Mouse (Mus musculus) intestine, postnatal 0 days (tissue): ENCODE data around the gene Zfp777. TPM values are rescaled to one million over a fixed set of nuclear protein-coding genes. Genes with fewer than 3 reads are reported as not detected.

Experiments
- ATAC-seq: fragments of 200-750 bp; cut with Nextera tagmentation; 2 replicates; pipeline ENCODE4 v1.8.0; 2017; ENCODE audit warnings: mild to moderate bottlenecking, moderate TSS enrichment, moderate library complexity
- H3K27ac ChIP-seq: fragments of 300-500 bp; sonication (generic); 2 replicates; pipeline ENCODE4 v1.5.1; 2014; ENCODE audit warnings: mild to moderate bottlenecking, low read depth, low read length, moderate library complexity
- H3K27me3 ChIP-seq: fragments of 300-500 bp; sonication (generic); replicated peaks from 2 replicates; pipeline ENCODE4 v1.6.1; 2014; ENCODE audit warnings: low read length, mixed read lengths; ENCODE audit not compliant: control insufficient read depth, insufficient read depth
- H3K36me3 ChIP-seq: fragments of 300-500 bp; sonication (generic); 2 replicates; pipeline ENCODE4 v1.6.1; 2014; ENCODE audit warnings: mild to moderate bottlenecking, moderate library complexity; ENCODE audit not compliant: control insufficient read depth, insufficient read depth
- H3K4me1 ChIP-seq: fragments of 300-500 bp; sonication (generic); replicated peaks from 2 replicates; pipeline ENCODE4 v1.6.1; 2014; ENCODE audit warnings: antibody characterized with exemption, low read length, mixed read lengths; ENCODE audit not compliant: control insufficient read depth, insufficient read depth
- H3K4me2 ChIP-seq: fragments of 300-500 bp; sonication (generic); replicated peaks from 2 replicates; pipeline ENCODE4 v1.6.1; 2014; ENCODE audit warnings: low read depth, mild to moderate bottlenecking, moderate library complexity
- H3K4me3 ChIP-seq: fragments of 300-500 bp; sonication (generic); 2 replicates; pipeline ENCODE4 v1.5.1; 2014; ENCODE audit warnings: low read depth, low read length
- H3K9ac ChIP-seq: fragments of 300-500 bp; sonication (generic); 2 replicates; pipeline ENCODE4 v1.6.1; 2014; ENCODE audit warnings: mild to moderate bottlenecking, low read depth, low read length
- H3K9me3 ChIP-seq: fragments of 300-500 bp; sonication (generic); 2 replicates; pipeline ENCODE4 v1.6.1; 2016; ENCODE audit warnings: mixed run types; ENCODE audit not compliant: control insufficient read depth
- CTCF ChIP-seq: sonication (generic); IDR thresholded peaks from 2 replicates; pipeline ENCODE4 v1.5.1; 2016; ENCODE audit warnings: low read depth, mild to moderate bottlenecking, control low read depth, antibody characterized with exemption, moderate library complexity
- WGBS: fragments of 180-500 bp; shearing (Covaris S2); extraction: QIAGEN DNeasy Blood & Tissue Kit; methylation state at CpG from one replicate; pipeline ENCODE4 v1.1.7; 2014; 5-methylcytosine and 5-hydroxymethylcytosine counted together
- polyA plus RNA-seq: library from polyadenylated mRNA; unstranded; fragments of >200 nt; fragmentation: Nextera tagmentation; extraction: Ambion mirVana; gene quantifications from 2 replicates; pipeline ENCODE4 v1.2.1, GENCODE M21; 2015

The Zfp777 gene
- polyA plus RNA-seq, 1 experiment from 2014 or later = 3.1 TPM

DNA sequence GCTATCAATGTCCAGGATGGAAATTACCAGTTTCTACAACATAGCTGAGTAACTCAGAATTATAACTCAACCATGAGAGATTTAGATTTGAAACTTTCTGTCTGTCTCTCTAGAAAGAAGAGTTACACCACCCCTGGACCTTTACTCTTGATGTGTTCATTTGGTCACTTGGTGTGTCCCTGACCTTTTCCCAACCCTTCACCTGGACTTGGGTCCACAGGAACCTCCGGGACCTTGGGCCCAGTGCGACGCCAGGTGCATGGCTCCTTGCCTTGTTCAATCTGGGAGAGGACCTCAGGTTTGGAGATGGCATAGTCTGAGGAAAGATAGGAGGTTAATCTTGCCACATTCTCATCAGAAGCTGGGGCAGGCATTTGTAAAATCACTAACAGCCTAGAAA, 33.2 kb upstream of the Zfp777 start:
- H3K4me2 ChIP-seq = no peak overlapping the region
- no peak overlapping the region for H3K27ac ChIP-seq
- no peak overlapping the region for H3K4me3 ChIP-seq
- H3K27me3 ChIP-seq = no peaks in the 10 kb centered on the region
- no peak for ATAC-seq
- H3K36me3 ChIP-seq = peaks cover 61% of the 10 kb centered on the region
- no peaks in the 10 kb centered on the region for H3K9me3 ChIP-seq
- H3K9ac ChIP-seq = no peak overlapping the region
- H3K4me1 ChIP-seq = 0 out of 2 replicates have a peak, but pooled peaks cover 4% of the 10 kb centered on the region
- TF ChIP-seq CTCF = no peak
- 98% methylated on average over 3 of the region's 3 CpGs for WGBS

GRCm38 (mm10) chr6:48081021-48081420, 32.3 kb upstream of the Zfp777 start:
- H3K9ac ChIP-seq = no peak overlapping the region
- H3K27me3 ChIP-seq = no peaks in the 10 kb centered on the region
- peaks cover 66% of the 10 kb centered on the region for H3K36me3 ChIP-seq
- no peak overlapping the region for H3K4me2 ChIP-seq
- no peak for TF ChIP-seq CTCF
- H3K9me3 ChIP-seq = no peaks in the 10 kb centered on the region
- no peak for ATAC-seq
- WGBS = 96% methylated on average over 5 of the region's 5 CpGs
- 0 out of 2 replicates have a peak, but pooled peaks cover 4% of the 10 kb centered on the region for H3K4me1 ChIP-seq
- no peak overlapping the region for H3K4me3 ChIP-seq
- no peak overlapping the region for H3K27ac ChIP-seq

DNA sequence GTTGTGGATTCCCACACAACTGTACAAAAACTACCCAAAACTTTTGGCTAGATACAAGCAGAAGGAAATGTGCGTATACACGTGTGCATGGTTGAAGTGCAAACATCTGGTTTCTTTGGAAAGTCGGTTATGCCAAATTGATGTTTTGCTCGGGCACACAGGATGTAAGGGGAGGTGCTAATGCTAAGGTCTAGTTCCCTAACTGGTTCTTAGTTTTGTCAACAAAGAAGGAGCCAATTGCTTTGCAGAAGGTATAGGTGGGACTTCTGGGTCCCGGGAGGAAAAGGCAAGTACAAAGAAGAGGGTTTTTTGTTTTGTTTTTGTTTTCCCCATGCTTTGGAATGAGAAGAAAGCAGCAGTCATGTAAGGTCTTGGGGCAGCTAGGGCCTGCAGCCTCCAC, 24.6 kb upstream of the Zfp777 start:
- no peaks in the 10 kb centered on the region for H3K9me3 ChIP-seq
- H3K27me3 ChIP-seq = no peaks in the 10 kb centered on the region
- WGBS = 59% methylated on average over 5 of the region's 5 CpGs
- H3K4me1 ChIP-seq = no peaks in the 10 kb centered on the region
- H3K27ac ChIP-seq = no peak overlapping the region
- H3K4me3 ChIP-seq = no peak overlapping the region
- no peak overlapping the region for H3K4me2 ChIP-seq
- H3K36me3 ChIP-seq = peaks cover 34% of the 10 kb centered on the region
- no peak for TF ChIP-seq CTCF
- no peak overlapping the region for H3K9ac ChIP-seq
- ATAC-seq = no peak

- H3K4me3 ChIP-seq = no peak overlapping the region
- peak; percentile 67 for ATAC-seq
- peak overlapping the region; percentile 62; the same call in 1 of the 2 replicates for H3K27ac ChIP-seq
- WGBS = 50% methylated on average over 3 of the region's 3 CpGs
- TF ChIP-seq CTCF = no peak
- no peaks in the 10 kb centered on the region for H3K9me3 ChIP-seq
- no peaks in the 10 kb centered on the region for H3K27me3 ChIP-seq
- H3K4me1 ChIP-seq = no peaks in the 10 kb centered on the region; the same call in 1 of the 2 replicates
- peaks cover 53% of the 10 kb centered on the region for H3K36me3 ChIP-seq
- H3K4me2 ChIP-seq = peak overlapping the region; percentile 21; the same call in 1 of the 2 replicates
- H3K9ac ChIP-seq = no peak overlapping the region
Measured at GRCm38 (mm10) chr6:48067492-48067891, 18.8 kb upstream of the Zfp777 start.

GRCm38 (mm10) chr6:48065587-48066075, 16.9 kb upstream of the Zfp777 start:
- H3K4me1 ChIP-seq = no peaks in the 10 kb centered on the region; the same call in 1 of the 2 replicates
- no peaks in the 10 kb centered on the region for H3K27me3 ChIP-seq
- no peak overlapping the region for H3K27ac ChIP-seq
- TF ChIP-seq CTCF = no peak
- H3K9me3 ChIP-seq = no peaks in the 10 kb centered on the region
- WGBS = 94% methylated on average over 6 of the region's 6 CpGs
- no peak overlapping the region for H3K4me3 ChIP-seq
- no peak for ATAC-seq
- no peak overlapping the region for H3K4me2 ChIP-seq
- H3K9ac ChIP-seq = no peak overlapping the region
- peaks cover 55% of the 10 kb centered on the region for H3K36me3 ChIP-seq

DNA sequence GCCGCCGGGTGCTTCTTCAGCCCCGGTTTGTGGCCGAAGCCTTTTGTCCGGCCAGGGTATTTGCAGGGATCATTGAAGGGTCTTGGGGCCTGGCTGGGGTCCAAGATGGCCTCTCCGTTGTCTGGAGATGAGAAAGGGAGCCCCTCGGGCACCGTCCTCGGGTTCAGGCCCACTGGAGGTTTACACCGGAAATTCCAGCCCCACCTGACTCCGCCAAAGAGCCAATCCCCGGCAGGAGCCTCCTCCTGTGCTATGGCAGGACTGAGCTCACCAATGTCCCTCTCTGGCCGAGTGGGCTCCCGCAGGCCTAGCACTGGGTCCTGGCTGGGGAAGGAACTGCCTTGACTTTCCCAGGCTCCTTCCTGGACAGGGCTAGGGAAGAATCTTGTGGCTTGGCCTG, 15.7 kb upstream of the Zfp777 start:
- Histone ChIP-seq H3K9ac (no peak overlapping the region), H3K4me2 (no peak overlapping the region), H3K27ac (no peak overlapping the region), H3K4me1 (no peaks in the 10 kb centered on the region; the same call in 1 of the 2 replicates), H3K9me3 (no peaks in the 10 kb centered on the region), H3K36me3 (peaks cover 55% of the 10 kb centered on the region), H3K4me3 (no peak overlapping the region), H3K27me3 (no peaks in the 10 kb centered on the region)
- no peak for TF ChIP-seq CTCF
- 0 out of 2 replicates have a peak, but pooled peaks have one; percentile 17 for ATAC-seq
- 90% methylated on average over 14 of the region's 14 CpGs for WGBS

- no peak overlapping the region for H3K4me3 ChIP-seq
- H3K36me3 ChIP-seq = peaks cover 52% of the 10 kb centered on the region
- TF ChIP-seq CTCF = no peak
- no peak overlapping the region for H3K27ac ChIP-seq
- ATAC-seq = no peak
- 95% methylated on average over 28 of the region's 28 CpGs for WGBS
- H3K9me3 ChIP-seq = no peaks in the 10 kb centered on the region
- H3K27me3 ChIP-seq = no peaks in the 10 kb centered on the region
- no peak overlapping the region for H3K4me2 ChIP-seq
- no peaks in the 10 kb centered on the region; the same call in 1 of the 2 replicates for H3K4me1 ChIP-seq
- no peak overlapping the region for H3K9ac ChIP-seq
Measured at GRCm38 (mm10) chr6:48063940-48064339, 15.2 kb upstream of the Zfp777 start.
